Mouse (Mus musculus) kidney, embryonic 14.5 days (tissue): ENCODE measurements at regions not wholly inside any gene's neighbourhood (a gene's known extent, or its start where the extent isn't known, plus 50 kb on each side); places are given as distances from the start of the nearest gene placed in this dataset.

Experiments
- ATAC-seq: fragments of 200-750 bp; cut with Nextera tagmentation; 2 replicates; pipeline ENCODE4 v1.8.0; 2017; ENCODE audit warnings: moderate number of reproducible peaks, mild to moderate bottlenecking, moderate TSS enrichment, moderate library complexity; ENCODE audit not compliant: low FRiP score, low TSS enrichment
- H3K27ac ChIP-seq: fragments of 300-500 bp; sonication (generic); 2 replicates; pipeline ENCODE4 v1.5.1; 2014; ENCODE audit warnings: low read depth, mild to moderate bottlenecking, low read length, moderate library complexity, mixed read lengths
- H3K27me3 ChIP-seq: fragments of 300-500 bp; sonication (generic); 2 replicates; pipeline ENCODE4 v1.6.1; 2014; ENCODE audit warnings: mild to moderate bottlenecking, low read length; ENCODE audit not compliant: control insufficient read depth, insufficient read depth
- H3K36me3 ChIP-seq: fragments of 300-500 bp; sonication (generic); 2 replicates; pipeline ENCODE4 v1.6.1; 2014; ENCODE audit warnings: low read length, mixed read lengths; ENCODE audit not compliant: control insufficient read depth, insufficient read depth
- H3K4me1 ChIP-seq: fragments of 300-500 bp; sonication (generic); 2 replicates; pipeline ENCODE4 v1.6.1; 2014; ENCODE audit warnings: low read length, mixed read lengths; ENCODE audit not compliant: control insufficient read depth, insufficient read depth
- H3K4me2 ChIP-seq: fragments of 300-500 bp; sonication (generic); replicated peaks from 2 replicates; pipeline ENCODE4 v1.6.1; 2014; ENCODE audit warnings: low read depth, mild to moderate bottlenecking, low read length
- H3K4me3 ChIP-seq: fragments of 300-500 bp; sonication (generic); 2 replicates; pipeline ENCODE4 v1.5.1; 2014; ENCODE audit warnings: mild to moderate bottlenecking, low read length
- H3K9ac ChIP-seq: fragments of 300-500 bp; sonication (generic); 2 replicates; pipeline ENCODE4 v1.6.1; 2014; ENCODE audit warnings: low read depth, mild to moderate bottlenecking, low read length, moderate library complexity
- H3K9me3 ChIP-seq: fragments of 300-500 bp; sonication (generic); 2 replicates; pipeline ENCODE4 v1.6.1; 2016; ENCODE audit warnings: low read length; ENCODE audit not compliant: control insufficient read depth
- WGBS: fragments of 180-500 bp; shearing (Covaris S2); extraction: QIAGEN DNeasy Blood & Tissue Kit; methylation state at CpG from one replicate; pipeline ENCODE4 v1.1.7; 2014; 5-methylcytosine and 5-hydroxymethylcytosine counted together

DNA sequence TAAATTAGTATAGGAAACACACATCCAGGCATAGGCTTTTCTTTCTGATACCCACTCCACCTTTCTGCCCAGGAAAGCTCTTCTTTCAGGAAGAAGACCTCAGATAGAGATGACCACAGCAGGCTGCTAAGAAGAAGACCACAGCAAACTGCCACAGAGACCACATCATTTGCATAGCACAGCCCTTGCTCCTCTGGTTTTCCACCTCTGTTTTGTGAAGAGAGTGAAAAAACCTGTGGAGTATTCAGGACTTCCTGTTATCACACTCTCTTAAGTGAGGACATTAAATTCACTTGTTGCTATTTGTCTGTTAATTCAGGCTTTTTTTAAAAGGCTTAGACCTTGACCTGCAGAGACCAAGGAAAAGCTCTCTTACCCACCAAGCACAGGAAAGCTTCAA, 294.7 kb upstream of the Rnaseh2b start:
- H3K27ac ChIP-seq, result no peak overlapping the region
- H3K9me3 ChIP-seq, result no peaks in the 10 kb centered on the region
- H3K36me3 ChIP-seq, result no peaks in the 10 kb centered on the region
- no peaks in the 10 kb centered on the region for H3K27me3 ChIP-seq
- no peak for ATAC-seq
- no peak overlapping the region for H3K4me3 ChIP-seq
- no peak overlapping the region for H3K9ac ChIP-seq
- H3K4me2 ChIP-seq, result no peak overlapping the region
- H3K4me1 ChIP-seq, result peaks cover 7% of the 10 kb centered on the region; the same call in 1 of the 2 replicates

DNA sequence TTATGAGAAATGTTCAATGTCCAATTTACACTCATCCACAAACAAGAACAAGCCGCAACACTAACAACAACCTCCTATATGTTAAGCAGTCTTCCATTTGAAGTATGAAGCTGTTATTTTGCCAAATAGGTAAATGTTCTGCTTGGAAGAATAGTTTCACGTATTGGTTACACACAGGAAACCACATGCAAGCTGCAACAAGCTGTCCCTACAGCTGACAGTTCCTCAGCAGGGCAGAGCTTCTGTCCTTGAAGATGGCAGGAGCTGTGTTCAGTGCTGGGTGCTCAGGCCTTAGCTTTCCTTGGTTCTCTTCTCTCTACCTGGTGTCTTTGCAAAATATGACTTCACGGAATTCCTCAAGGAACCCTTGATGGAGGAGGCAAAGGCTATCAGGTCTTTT, 294.1 kb upstream of the Rnaseh2b start:
- no peak for ATAC-seq
- H3K36me3 ChIP-seq, result no peaks in the 10 kb centered on the region
- H3K4me3 ChIP-seq, result no peak overlapping the region
- H3K9ac ChIP-seq, result no peak overlapping the region
- no peak overlapping the region for H3K27ac ChIP-seq
- H3K27me3 ChIP-seq, result no peaks in the 10 kb centered on the region
- whole genome bisulfite sequencing, result 88% methylated on average over 3 of the region's 3 CpGs
- H3K9me3 ChIP-seq, result no peaks in the 10 kb centered on the region
- H3K4me1 ChIP-seq, result peaks cover 11% of the 10 kb centered on the region; the same call in 1 of the 2 replicates
- H3K4me2 ChIP-seq, result no peak overlapping the region

DNA sequence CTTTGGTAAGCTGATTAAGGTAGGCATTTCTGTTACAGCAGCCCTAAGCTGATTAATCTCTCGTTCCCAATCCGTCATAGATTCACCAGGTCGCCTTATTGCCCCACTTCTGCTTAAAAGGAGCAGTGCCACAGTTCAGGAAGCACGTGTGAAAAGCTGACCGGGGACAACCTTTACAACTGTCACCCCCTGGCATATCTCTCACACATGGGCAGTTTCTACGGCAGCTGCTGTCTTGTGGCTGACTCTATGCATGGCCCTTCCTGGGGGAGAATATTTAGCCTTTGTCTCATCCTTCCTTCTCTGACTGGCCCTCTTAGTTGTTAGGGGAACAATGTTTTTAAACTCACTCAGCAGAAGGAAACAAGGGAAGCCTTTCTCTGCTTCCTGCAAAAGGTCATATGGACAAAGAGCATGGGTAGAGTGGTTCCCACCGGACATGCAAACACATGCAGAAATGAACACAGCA, 290.9 kb upstream of the Rnaseh2b start:
- Histone ChIP-seq H3K4me3 (no peak overlapping the region), H3K27me3 (no peaks in the 10 kb centered on the region), H3K9ac (no peak overlapping the region; the same call in 1 of the 2 replicates), H3K4me2 (no peak overlapping the region), H3K9me3 (no peaks in the 10 kb centered on the region), H3K4me1 (peaks cover 15% of the 10 kb centered on the region; the same call in 1 of the 2 replicates), H3K27ac (peak overlapping the region; percentile 76), H3K36me3 (no peaks in the 10 kb centered on the region)
- WGBS, result 40% methylated on average over 7 of the region's 7 CpGs
- peak; percentile 32; the same call in 1 of the 2 replicates for ATAC-seq

DNA sequence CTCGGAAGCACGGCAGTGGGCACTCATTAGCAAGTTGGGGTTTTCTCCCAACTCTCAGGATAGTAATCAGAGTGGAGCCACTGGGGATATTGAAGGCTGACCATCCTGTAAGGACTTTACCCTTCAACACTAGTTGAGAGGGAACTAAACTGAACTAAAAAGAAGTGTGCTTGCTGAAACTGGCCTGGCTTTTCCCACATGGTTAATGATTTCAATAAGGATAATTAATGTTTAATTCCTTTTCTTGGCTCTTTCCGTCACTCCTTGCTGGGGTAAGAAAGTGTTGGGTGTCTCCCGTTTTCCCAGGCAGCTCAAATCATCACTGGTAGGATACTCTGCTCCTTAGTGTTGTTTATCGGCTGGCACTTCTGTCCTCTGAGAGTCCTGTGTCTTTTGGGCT, 290.3 kb upstream of the Rnaseh2b start:
- Histone ChIP-seq H3K9me3 (no peaks in the 10 kb centered on the region), H3K9ac (no peak overlapping the region), H3K27me3 (no peaks in the 10 kb centered on the region), H3K36me3 (no peaks in the 10 kb centered on the region), H3K4me2 (no peak overlapping the region), H3K27ac (peak overlapping the region; percentile 76; the same call in 1 of the 2 replicates), H3K4me3 (no peak overlapping the region), H3K4me1 (peaks cover 15% of the 10 kb centered on the region; the same call in 1 of the 2 replicates)
- ATAC-seq, result peak; percentile 60; the same call in 1 of the 2 replicates
- WGBS, result 63% methylated on average over 5 of the region's 5 CpGs

DNA sequence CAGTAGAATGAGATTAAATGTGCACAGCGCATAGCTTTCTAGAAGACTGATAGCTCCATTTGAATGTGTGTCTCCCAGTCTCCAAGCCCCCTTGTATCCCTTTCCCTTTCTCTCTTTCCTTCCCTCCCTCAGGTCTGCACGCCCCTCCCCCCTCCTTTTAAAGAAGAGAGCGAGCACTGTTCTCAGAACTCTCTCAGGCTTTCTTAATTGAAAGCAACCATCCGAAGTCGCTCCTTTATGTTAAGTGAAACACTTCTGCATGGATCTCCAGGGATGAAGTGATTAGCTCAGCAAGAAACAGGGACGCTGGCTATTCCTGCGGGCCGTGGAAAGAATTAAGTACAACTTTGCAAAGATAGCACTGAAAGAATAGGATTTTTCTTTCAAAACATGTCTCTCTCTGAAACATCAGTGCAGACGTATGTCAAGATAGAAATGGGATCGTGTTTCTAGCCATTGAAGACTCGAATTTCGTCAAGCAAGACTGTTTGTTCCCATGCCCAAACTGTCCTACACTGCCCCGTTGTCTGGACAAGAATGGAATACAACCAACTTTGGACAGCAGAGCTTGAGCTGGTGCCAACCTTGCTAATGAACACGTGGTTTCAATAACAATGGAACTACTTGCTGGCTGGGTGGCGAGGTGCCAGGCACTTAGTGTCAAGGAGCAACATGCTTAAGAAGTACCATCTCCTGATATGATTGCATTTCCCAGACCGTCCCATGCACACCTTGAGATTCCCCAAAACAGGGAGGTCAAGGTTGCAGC, 289.2 kb upstream of the Rnaseh2b start:
- Histone ChIP-seq H3K4me3 (no peak overlapping the region), H3K27me3 (no peaks in the 10 kb centered on the region), H3K4me1 (peaks cover 15% of the 10 kb centered on the region; the same call in 1 of the 2 replicates), H3K27ac (no peak overlapping the region; the same call in 1 of the 2 replicates), H3K36me3 (no peaks in the 10 kb centered on the region), H3K9me3 (no peaks in the 10 kb centered on the region), H3K9ac (no peak overlapping the region), H3K4me2 (no peak overlapping the region)
- ATAC-seq, result no peak
- WGBS, result 57% methylated on average over 16 of the region's 16 CpGs

DNA sequence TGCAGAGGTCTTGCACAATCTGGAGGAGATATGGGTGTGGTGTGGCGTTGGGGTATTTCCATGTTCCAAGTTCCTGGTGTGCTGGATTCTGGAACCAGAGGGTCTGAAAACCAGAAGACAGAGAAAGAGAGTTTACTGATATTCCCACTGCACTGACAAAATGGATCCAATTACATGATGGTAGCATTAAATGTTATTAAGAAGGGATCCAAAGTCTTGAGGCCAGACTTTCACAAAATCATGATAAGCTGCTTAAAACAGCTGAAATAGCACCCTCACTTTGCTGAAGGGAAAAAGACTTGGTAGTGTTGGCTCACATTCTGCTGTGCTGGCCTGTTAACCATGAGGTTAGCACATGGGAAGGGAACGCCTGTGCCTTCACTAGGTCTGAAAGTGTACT, 288.6 kb upstream of the Rnaseh2b start:
- Histone ChIP-seq H3K27me3 (no peaks in the 10 kb centered on the region), H3K9ac (no peak overlapping the region), H3K4me1 (peaks cover 15% of the 10 kb centered on the region; the same call in 1 of the 2 replicates), H3K9me3 (no peaks in the 10 kb centered on the region), H3K4me3 (no peak overlapping the region), H3K27ac (no peak overlapping the region), H3K36me3 (no peaks in the 10 kb centered on the region), H3K4me2 (no peak overlapping the region)
- ATAC-seq, result no peak
- WGBS, result 94% methylated on average over 2 of the region's 2 CpGs

DNA sequence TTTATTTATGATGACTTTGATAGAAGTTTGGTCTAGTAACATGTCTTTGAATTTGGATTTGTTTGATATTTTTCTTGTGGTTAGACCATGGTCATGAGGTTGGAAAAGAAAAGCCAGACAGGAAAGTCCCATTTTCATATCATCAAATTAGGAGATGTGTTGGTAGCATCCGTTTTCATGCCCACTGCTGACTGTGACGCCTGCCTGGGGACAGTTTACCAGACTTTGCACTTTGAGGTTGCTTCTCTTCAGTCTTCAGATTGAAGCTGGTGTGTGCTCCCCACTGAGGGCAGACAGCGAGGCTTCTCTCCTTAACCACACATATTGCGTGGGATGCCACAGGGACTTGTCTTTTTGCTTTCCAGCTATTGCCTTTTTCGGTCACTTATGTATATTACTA, 283.7 kb upstream of the Rnaseh2b start:
- no peaks in the 10 kb centered on the region for H3K27me3 ChIP-seq
- WGBS, result 93% methylated on average over 5 of the region's 5 CpGs
- H3K9me3 ChIP-seq, result no peaks in the 10 kb centered on the region
- H3K9ac ChIP-seq, result no peak overlapping the region
- ATAC-seq, result no peak
- H3K36me3 ChIP-seq, result no peaks in the 10 kb centered on the region
- no peaks in the 10 kb centered on the region for H3K4me1 ChIP-seq
- H3K27ac ChIP-seq, result no peak overlapping the region
- H3K4me2 ChIP-seq, result no peak overlapping the region
- no peak overlapping the region for H3K4me3 ChIP-seq

DNA sequence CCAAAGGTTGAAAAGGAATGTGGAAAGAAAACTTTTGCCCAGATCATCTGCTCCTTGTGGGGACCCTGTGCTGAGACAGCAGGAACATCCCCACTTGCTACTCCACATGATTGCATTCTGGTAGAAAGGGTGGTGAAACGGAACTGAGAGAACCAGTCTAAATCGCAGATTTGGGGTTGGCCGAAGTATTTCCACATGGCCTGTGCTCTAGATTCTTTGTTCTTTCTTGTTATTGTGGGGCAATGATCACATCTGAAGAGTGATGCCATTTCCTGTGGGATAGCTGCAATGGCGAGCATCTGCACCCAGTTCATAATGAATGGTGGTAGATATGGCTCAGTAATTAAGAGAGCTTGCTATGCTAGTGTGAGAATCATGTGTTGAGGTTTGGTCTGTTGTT, 273.6 kb upstream of the Rnaseh2b start:
- Histone ChIP-seq H3K36me3 (no peaks in the 10 kb centered on the region), H3K27ac (no peak overlapping the region), H3K9ac (no peak overlapping the region), H3K4me2 (no peak overlapping the region), H3K27me3 (no peaks in the 10 kb centered on the region), H3K4me3 (no peak overlapping the region), H3K4me1 (peaks cover 12% of the 10 kb centered on the region; the same call in 1 of the 2 replicates), H3K9me3 (no peaks in the 10 kb centered on the region)
- WGBS, result 89% methylated on average over 4 of the region's 4 CpGs
- no peak for ATAC-seq

DNA sequence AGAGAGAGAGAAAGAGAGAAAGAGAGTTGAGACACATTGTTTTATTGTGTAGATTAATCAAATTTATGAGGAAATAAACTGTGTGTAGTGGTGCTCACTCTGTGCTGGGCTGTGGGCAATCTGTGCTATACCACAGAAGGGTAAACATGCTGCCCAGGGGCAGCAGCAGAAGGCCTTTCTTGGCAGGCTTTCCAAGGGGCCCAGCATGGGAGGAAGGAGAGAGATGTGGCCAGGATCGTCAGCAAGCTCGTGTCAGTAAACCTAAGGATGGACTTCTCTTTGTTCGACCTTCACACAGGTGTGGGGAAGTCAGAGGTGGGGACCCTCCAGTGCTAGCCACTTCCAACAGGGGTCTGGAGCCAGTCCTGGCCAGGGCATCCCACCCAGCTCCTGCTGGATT, 271.4 kb upstream of the Rnaseh2b start:
- no peak overlapping the region for H3K9ac ChIP-seq
- H3K4me2 ChIP-seq, result no peak overlapping the region
- no peak overlapping the region for H3K27ac ChIP-seq
- no peaks in the 10 kb centered on the region for H3K9me3 ChIP-seq
- no peaks in the 10 kb centered on the region for H3K36me3 ChIP-seq
- WGBS, result 61% methylated on average over 3 of the region's 3 CpGs
- no peak for ATAC-seq
- H3K4me3 ChIP-seq, result no peak overlapping the region
- H3K27me3 ChIP-seq, result no peaks in the 10 kb centered on the region
- peaks cover 12% of the 10 kb centered on the region; the same call in 1 of the 2 replicates for H3K4me1 ChIP-seq
